Mouse (Mus musculus): ENCODE measurements at regions not wholly inside any gene's neighbourhood (a gene's known extent, or its start where the extent isn't known, plus 50 kb on each side); places are given as distances from the start of the nearest gene placed in this dataset.
"Not testable (repeated sequence)": the region's sequence is repeated elsewhere in the genome, so short reads cannot be mapped to it uniquely, and the experiment has no call there.

GRCm38 (mm10) chr8:37072905-37073304 lies 79.5 kb downstream of the AI429214 start:
- no peak overlapping the region for H3K9ac ChIP-seq (replicated peaks; ENCODE audit: low read length)

GRCm38 (mm10) chr8:37099727-37100126 lies 106.3 kb downstream of the AI429214 start:
- DNase-seq (ENCODE audit: low spot score) (no peak), ATAC-seq (replicated peaks; ENCODE audit: insufficient number of reproducible peaks, low FRiP score, low TSS enrichment, low read depth) (no peak)
- no peaks in the 10 kb centered on the region for H3K36me3 ChIP-seq (replicated peaks; ENCODE audit: control insufficient read depth, insufficient read depth, low read depth, low read length)
- 88% methylated on average over 2 of the region's 2 CpGs for WGBS
- no peak overlapping the region for H3K27ac ChIP-seq (replicated peaks; ENCODE audit: low read depth, low read length)
- H3K9ac ChIP-seq (replicated peaks; ENCODE audit: low read length): no peak overlapping the region
- no peaks in the 10 kb centered on the region for H3K27me3 ChIP-seq (ENCODE audit: control insufficient read depth, insufficient read depth, low read length)
- no peaks in the 10 kb centered on the region for H3K4me1 ChIP-seq (ENCODE audit: control insufficient read depth, insufficient read depth, low read length)
- no peaks in the 10 kb centered on the region for H3K9me3 ChIP-seq (replicated peaks; ENCODE audit: control insufficient read depth, low read length)
- no peak overlapping the region for H3K4me3 ChIP-seq (ENCODE audit: low read depth, low read length)
- H3K4me2 ChIP-seq (ENCODE audit: low read depth, low read length): no peak overlapping the region

More at GRCm38 (mm10) chr8:37072905-37073304, 79.5 kb downstream of the AI429214 start:
- peak; percentile 13 for DNase-seq (ENCODE audit: low spot score)
- Histone ChIP-seq H3K4me2 (ENCODE audit: low read depth, low read length) (no peak overlapping the region), H3K4me3 (ENCODE audit: low read depth, low read length) (no peak overlapping the region), H3K9me3 (replicated peaks; ENCODE audit: control insufficient read depth, low read length) (no peaks in the 10 kb centered on the region), H3K27me3 (ENCODE audit: control insufficient read depth, insufficient read depth, low read length) (no peaks in the 10 kb centered on the region), H3K4me1 (ENCODE audit: control insufficient read depth, insufficient read depth, low read length) (no peaks in the 10 kb centered on the region), H3K36me3 (replicated peaks; ENCODE audit: control insufficient read depth, insufficient read depth, low read depth, low read length) (no peaks in the 10 kb centered on the region), H3K27ac (replicated peaks; ENCODE audit: low read depth, low read length) (no peak overlapping the region)
- 25% methylated on average over 2 of the region's 2 CpGs for WGBS
- ATAC-seq (replicated peaks; ENCODE audit: insufficient number of reproducible peaks, low FRiP score, low TSS enrichment, low read depth): no peak

- not testable (repeated sequence) for H3K9ac ChIP-seq (replicated peaks; ENCODE audit: low read length); H3K4me3 ChIP-seq (ENCODE audit: low read depth, low read length); H3K4me1 ChIP-seq (ENCODE audit: control insufficient read depth, insufficient read depth, low read length); H3K4me2 ChIP-seq (ENCODE audit: low read depth, low read length); ATAC-seq (replicated peaks; ENCODE audit: insufficient number of reproducible peaks, low FRiP score, low TSS enrichment, low read depth); H3K9me3 ChIP-seq (replicated peaks; ENCODE audit: control insufficient read depth, low read length); DNase-seq (ENCODE audit: low spot score); H3K27me3 ChIP-seq (ENCODE audit: control insufficient read depth, insufficient read depth, low read length); H3K36me3 ChIP-seq (replicated peaks; ENCODE audit: control insufficient read depth, insufficient read depth, low read depth, low read length); H3K27ac ChIP-seq (replicated peaks; ENCODE audit: low read depth, low read length)
These were observed 119.0 kb downstream of the AI429214 start for GRCm38 (mm10) chr8:37112386-37112785.

GRCm38 (mm10) chr8:37125834-37126233 lies 132.4 kb downstream of the AI429214 start:
- no peak for DNase-seq (ENCODE audit: low spot score)
- Histone ChIP-seq H3K9me3 (replicated peaks; ENCODE audit: control insufficient read depth, low read length) (no peaks in the 10 kb centered on the region), H3K4me1 (ENCODE audit: control insufficient read depth, insufficient read depth, low read length) (no peaks in the 10 kb centered on the region), H3K9ac (replicated peaks; ENCODE audit: low read length) (no peak overlapping the region), H3K4me2 (ENCODE audit: low read depth, low read length) (no peak overlapping the region), H3K4me3 (ENCODE audit: low read depth, low read length) (no peak overlapping the region), H3K27ac (replicated peaks; ENCODE audit: low read depth, low read length) (no peak overlapping the region), H3K27me3 (ENCODE audit: control insufficient read depth, insufficient read depth, low read length) (no peaks in the 10 kb centered on the region), H3K36me3 (replicated peaks; ENCODE audit: control insufficient read depth, insufficient read depth, low read depth, low read length) (no peaks in the 10 kb centered on the region)
- ATAC-seq (replicated peaks; ENCODE audit: insufficient number of reproducible peaks, low FRiP score, low TSS enrichment, low read depth): no peak

GRCm38 (mm10) chr8:37129670-37130069 lies 136.3 kb downstream of the AI429214 start:
- DNase-seq (ENCODE audit: low spot score) (no peak), ATAC-seq (replicated peaks; ENCODE audit: insufficient number of reproducible peaks, low FRiP score, low TSS enrichment, low read depth) (no peak)
- Histone ChIP-seq H3K4me3 (ENCODE audit: low read depth, low read length) (no peak overlapping the region), H3K27ac (replicated peaks; ENCODE audit: low read depth, low read length) (no peak overlapping the region), H3K9ac (replicated peaks; ENCODE audit: low read length) (no peak overlapping the region), H3K4me1 (ENCODE audit: control insufficient read depth, insufficient read depth, low read length) (no peaks in the 10 kb centered on the region), H3K36me3 (replicated peaks; ENCODE audit: control insufficient read depth, insufficient read depth, low read depth, low read length) (no peaks in the 10 kb centered on the region), H3K4me2 (ENCODE audit: low read depth, low read length) (no peak overlapping the region), H3K9me3 (replicated peaks; ENCODE audit: control insufficient read depth, low read length) (no peaks in the 10 kb centered on the region), H3K27me3 (ENCODE audit: control insufficient read depth, insufficient read depth, low read length) (no peaks in the 10 kb centered on the region)
- 82% methylated on average over 1 of the region's 1 CpGs for WGBS

- Histone ChIP-seq H3K27ac (replicated peaks; ENCODE audit: low read depth, low read length) (no peak overlapping the region), H3K4me3 (ENCODE audit: low read depth, low read length) (no peak overlapping the region), H3K9ac (replicated peaks; ENCODE audit: low read length) (no peak overlapping the region), H3K9me3 (replicated peaks; ENCODE audit: control insufficient read depth, low read length) (no peaks in the 10 kb centered on the region), H3K27me3 (ENCODE audit: control insufficient read depth, insufficient read depth, low read length) (no peaks in the 10 kb centered on the region), H3K4me1 (ENCODE audit: control insufficient read depth, insufficient read depth, low read length) (no peaks in the 10 kb centered on the region), H3K4me2 (ENCODE audit: low read depth, low read length) (no peak overlapping the region), H3K36me3 (replicated peaks; ENCODE audit: control insufficient read depth, insufficient read depth, low read depth, low read length) (no peaks in the 10 kb centered on the region)
- 15% methylated on average over 4 of the region's 4 CpGs for WGBS
- ATAC-seq (replicated peaks; ENCODE audit: insufficient number of reproducible peaks, low FRiP score, low TSS enrichment, low read depth) (no peak), DNase-seq (ENCODE audit: low spot score) (peak; percentile 78)
These were observed 138.6 kb downstream of the AI429214 start for GRCm38 (mm10) chr8:37131988-37132387.

GRCm38 (mm10) chr8:37134192-37134964 lies 141.0 kb downstream of the AI429214 start:
- DNase-seq (ENCODE audit: low spot score) (no peak), ATAC-seq (replicated peaks; ENCODE audit: insufficient number of reproducible peaks, low FRiP score, low TSS enrichment, low read depth) (no peak)
- H3K27ac ChIP-seq (replicated peaks; ENCODE audit: low read depth, low read length): no peak overlapping the region
- H3K9me3 ChIP-seq (replicated peaks; ENCODE audit: control insufficient read depth, low read length): no peaks in the 10 kb centered on the region
- no peaks in the 10 kb centered on the region for H3K36me3 ChIP-seq (replicated peaks; ENCODE audit: control insufficient read depth, insufficient read depth, low read depth, low read length)
- H3K9ac ChIP-seq (replicated peaks; ENCODE audit: low read length): no peak overlapping the region
- WGBS: 70% methylated on average over 8 of the region's 8 CpGs
- no peak overlapping the region for H3K4me3 ChIP-seq (ENCODE audit: low read depth, low read length)
- H3K4me1 ChIP-seq (ENCODE audit: control insufficient read depth, insufficient read depth, low read length): no peaks in the 10 kb centered on the region
- no peak overlapping the region for H3K4me2 ChIP-seq (ENCODE audit: low read depth, low read length)
- no peaks in the 10 kb centered on the region for H3K27me3 ChIP-seq (ENCODE audit: control insufficient read depth, insufficient read depth, low read length)

- H3K4me1 ChIP-seq (ENCODE audit: control insufficient read depth, insufficient read depth, low read length): no peaks in the 10 kb centered on the region
- H3K27ac ChIP-seq (replicated peaks; ENCODE audit: low read depth, low read length): no peak overlapping the region
- H3K4me2 ChIP-seq (ENCODE audit: low read depth, low read length): no peak overlapping the region
- H3K36me3 ChIP-seq (replicated peaks; ENCODE audit: control insufficient read depth, insufficient read depth, low read depth, low read length): no peaks in the 10 kb centered on the region
- no peaks in the 10 kb centered on the region for H3K27me3 ChIP-seq (ENCODE audit: control insufficient read depth, insufficient read depth, low read length)
- no peak overlapping the region for H3K4me3 ChIP-seq (ENCODE audit: low read depth, low read length)
- no peaks in the 10 kb centered on the region for H3K9me3 ChIP-seq (replicated peaks; ENCODE audit: control insufficient read depth, low read length)
- no peak for ATAC-seq (replicated peaks; ENCODE audit: insufficient number of reproducible peaks, low FRiP score, low TSS enrichment, low read depth)
- WGBS: 50% methylated on average over 1 of the region's 1 CpGs
- H3K9ac ChIP-seq (replicated peaks; ENCODE audit: low read length): no peak overlapping the region
- DNase-seq (ENCODE audit: low spot score): no peak
These were observed 156.9 kb downstream of the AI429214 start for GRCm38 (mm10) chr8:37150286-37150685.
